Mouse (Mus musculus) embryonic facial prominence, embryonic 14.5 days (tissue): ENCODE measurements around the gene Comp. TPM values are rescaled to one million over a fixed set of nuclear protein-coding genes. Genes with fewer than 3 reads are reported as not detected.
A peak's percentile ranks its signal among the peaks of the same experiment; 100 is the strongest.

Source experiments
- ATAC-seq: fragments of 200-750 bp; cut with Nextera tagmentation; 2 replicates; pipeline ENCODE4 v1.8.0; 2017; ENCODE audit warnings: low read depth, moderate number of reproducible peaks, moderate TSS enrichment
- DNase-seq: peaks from one replicate; pipeline ENCODE4 v3.0.0-alpha.2; 2015; ENCODE audit warnings: low spot score
- H3K27ac ChIP-seq: fragments of 300-500 bp; sonication (generic); replicated peaks from 2 replicates; pipeline ENCODE4 v1.5.1; 2014; ENCODE audit warnings: low read depth, mild to moderate bottlenecking, low read length, moderate library complexity
- H3K27me3 ChIP-seq: fragments of 300-500 bp; sonication (generic); replicated peaks from 2 replicates; pipeline ENCODE4 v1.6.1; 2014; ENCODE audit warnings: low read length; ENCODE audit not compliant: control insufficient read depth, insufficient read depth
- H3K36me3 ChIP-seq: fragments of 300-500 bp; sonication (generic); 2 replicates; pipeline ENCODE4 v1.6.1; 2014; ENCODE audit warnings: low read length, mixed read lengths; ENCODE audit not compliant: control insufficient read depth, insufficient read depth
- H3K4me1 ChIP-seq: fragments of 300-500 bp; sonication (generic); 2 replicates; pipeline ENCODE4 v1.6.1; 2014; ENCODE audit warnings: antibody characterized with exemption, low read length; ENCODE audit not compliant: control insufficient read depth, insufficient read depth
- H3K4me2 ChIP-seq: fragments of 300-500 bp; sonication (generic); 2 replicates; pipeline ENCODE4 v1.6.1; 2014; ENCODE audit warnings: low read depth, mild to moderate bottlenecking, low read length, moderate library complexity, mixed read lengths
- H3K4me3 ChIP-seq: fragments of 300-500 bp; sonication (generic); 2 replicates; pipeline ENCODE4 v1.5.1; 2014; ENCODE audit warnings: low read depth, mild to moderate bottlenecking, low read length
- H3K9ac ChIP-seq: fragments of 300-500 bp; sonication (generic); 2 replicates; pipeline ENCODE4 v1.6.1; 2014; ENCODE audit warnings: low read depth, mild to moderate bottlenecking, low read length, moderate library complexity, mixed read lengths
- H3K9me3 ChIP-seq: fragments of 300-500 bp; sonication (generic); 2 replicates; pipeline ENCODE4 v1.6.1; 2016; ENCODE audit warnings: low read length; ENCODE audit not compliant: control insufficient read depth
- WGBS: fragments of 180-500 bp; shearing (Covaris S2); extraction: QIAGEN DNeasy Blood & Tissue Kit; methylation state at CpG from one replicate; pipeline ENCODE4 v1.1.7; 2014; 5-methylcytosine and 5-hydroxymethylcytosine counted together
- polyA plus RNA-seq: library from polyadenylated mRNA; unstranded; fragments of >200 nt; fragmentation: Nextera tagmentation; extraction: Ambion mirVana; gene quantifications from 2 replicates; pipeline ENCODE4 v1.2.1, GENCODE M21; 2014

Gene Comp
- polyA plus RNA-seq, 1 experiment from 2014 or later = 9.9 TPM

DNA sequence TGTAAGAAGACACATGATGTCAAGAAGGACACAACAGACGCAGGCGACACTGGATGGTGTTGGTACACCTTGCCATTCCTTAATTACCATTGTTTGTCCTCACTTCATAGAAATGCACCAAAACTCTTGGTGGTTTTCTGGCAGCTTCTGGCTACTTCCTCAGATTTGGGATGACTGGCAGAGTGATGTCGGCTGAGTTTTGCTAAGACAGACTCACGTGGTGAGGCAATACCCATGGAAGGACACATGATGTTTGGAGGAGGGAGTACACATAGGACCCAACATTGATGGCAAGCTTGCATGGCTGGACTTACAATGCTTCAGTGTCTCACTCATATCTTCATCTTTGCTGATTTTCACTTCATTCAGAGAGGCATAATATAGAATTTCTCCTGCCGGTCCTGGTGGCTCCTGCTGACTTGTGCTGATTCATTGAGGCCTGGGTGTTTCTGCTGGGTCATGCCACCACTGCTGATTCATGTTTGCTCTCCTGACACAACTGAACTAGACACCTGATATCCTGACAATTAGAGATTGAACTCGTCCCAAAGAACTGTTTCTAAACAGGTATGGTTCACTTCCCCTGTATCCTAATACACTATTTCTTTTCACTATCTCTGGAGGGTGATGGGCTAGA, 41.1 kb downstream of the Comp start:
- ATAC-seq (no peak), DNase-seq (no peak)
- H3K4me2 ChIP-seq = no peak overlapping the region
- no peaks in the 10 kb centered on the region for H3K27me3 ChIP-seq
- H3K4me3 ChIP-seq = no peak overlapping the region
- no peaks in the 10 kb centered on the region for H3K9me3 ChIP-seq
- H3K9ac ChIP-seq = no peak overlapping the region
- WGBS = 85% methylated on average over 6 of the region's 6 CpGs
- no peaks in the 10 kb centered on the region for H3K36me3 ChIP-seq
- H3K4me1 ChIP-seq = peaks cover 19% of the 10 kb centered on the region
- no peak overlapping the region for H3K27ac ChIP-seq

GRCm38 (mm10) chr8:70415540-70416451, 42.4 kb downstream of the Comp start:
- WGBS = 78% methylated on average over 8 of the region's 8 CpGs
- Histone ChIP-seq H3K27me3 (no peaks in the 10 kb centered on the region), H3K4me1 (peaks cover 23% of the 10 kb centered on the region), H3K9ac (no peak overlapping the region), H3K36me3 (no peaks in the 10 kb centered on the region), H3K4me3 (no peak overlapping the region), H3K9me3 (no peaks in the 10 kb centered on the region), H3K4me2 (no peak overlapping the region), H3K27ac (no peak overlapping the region)
- DNase-seq (peak; percentile 57), ATAC-seq (0 out of 2 replicates have a peak, but pooled peaks have one; percentile 2)

- Histone ChIP-seq H3K36me3 (no peaks in the 10 kb centered on the region), H3K27me3 (no peaks in the 10 kb centered on the region), H3K27ac (no peak overlapping the region), H3K4me2 (no peak overlapping the region), H3K9ac (no peak overlapping the region), H3K4me1 (peaks cover 23% of the 10 kb centered on the region), H3K4me3 (no peak overlapping the region), H3K9me3 (no peaks in the 10 kb centered on the region)
- DNase-seq = no peak
- ATAC-seq = no peak
- 53% methylated on average over 6 of the region's 6 CpGs for WGBS
Measured at GRCm38 (mm10) chr8:70416941-70417340, 43.6 kb downstream of the Comp start.

- DNase-seq = peak; percentile 38
- no peak overlapping the region for H3K9ac ChIP-seq
- no peaks in the 10 kb centered on the region for H3K9me3 ChIP-seq
- H3K4me3 ChIP-seq = no peak overlapping the region
- 28% methylated on average over 10 of the region's 10 CpGs for WGBS
- no peaks in the 10 kb centered on the region for H3K27me3 ChIP-seq
- H3K4me1 ChIP-seq = peaks cover 23% of the 10 kb centered on the region
- H3K4me2 ChIP-seq = no peak overlapping the region
- ATAC-seq = no peak
- H3K27ac ChIP-seq = peak overlapping the region; percentile 59
- H3K36me3 ChIP-seq = no peaks in the 10 kb centered on the region
Measured at GRCm38 (mm10) chr8:70417914-70418313, 44.6 kb downstream of the Comp start.

- Histone ChIP-seq H3K4me3 (no peak overlapping the region), H3K27ac (peak overlapping the region; percentile 65), H3K4me2 (0 out of 2 replicates have a peak overlapping the region, but pooled peaks have one; percentile 8), H3K27me3 (no peaks in the 10 kb centered on the region), H3K4me1 (peaks cover 23% of the 10 kb centered on the region), H3K9ac (no peak overlapping the region), H3K36me3 (no peaks in the 10 kb centered on the region), H3K9me3 (no peaks in the 10 kb centered on the region)
- WGBS = 25% methylated on average over 14 of the region's 14 CpGs
- DNase-seq (peak; percentile 92), ATAC-seq (peak; percentile 79)
Measured at GRCm38 (mm10) chr8:70418954-70419353, 45.6 kb downstream of the Comp start.

DNA sequence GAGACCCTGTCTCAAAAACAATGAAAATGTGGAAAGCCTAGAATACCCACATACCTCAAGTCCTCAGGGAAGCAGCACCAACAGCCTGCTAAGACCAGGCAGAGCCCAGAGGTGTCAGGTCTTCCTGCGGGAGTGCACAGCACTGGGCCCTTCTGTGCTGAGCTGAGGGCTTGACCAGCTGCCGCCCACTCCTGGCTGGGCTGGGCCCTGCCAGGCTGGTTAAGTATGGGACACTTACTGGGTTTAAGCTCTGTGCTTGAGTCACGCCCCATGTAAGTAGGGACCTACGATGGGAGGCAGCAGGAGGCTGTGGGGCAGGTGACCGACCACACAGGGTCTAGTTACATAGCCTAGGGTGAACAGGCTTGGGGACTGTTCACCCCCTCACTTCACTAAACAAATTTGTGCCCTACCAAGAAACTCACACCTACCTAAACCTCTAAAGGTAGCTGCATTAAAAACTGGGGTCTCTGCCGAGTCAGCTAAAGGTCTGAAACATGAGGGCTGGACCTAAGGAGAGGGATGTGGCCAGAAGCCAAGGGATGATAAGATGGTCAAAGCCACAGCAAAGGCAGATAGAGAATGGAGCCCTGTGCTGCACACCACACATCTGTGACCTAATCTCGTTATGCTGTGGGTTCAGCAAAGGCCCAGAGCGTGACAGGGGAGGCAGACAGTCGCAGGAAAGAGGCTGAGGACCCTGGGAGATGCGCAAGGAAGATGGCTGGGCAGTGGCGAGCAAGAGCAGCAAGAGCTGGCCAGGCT, 46.7 kb downstream of the Comp start:
- DNase-seq = peak; percentile 21
- WGBS = 82% methylated on average over 11 of the region's 11 CpGs
- Histone ChIP-seq H3K27ac (peak overlapping the region; percentile 65; the same call in 1 of the 2 replicates), H3K4me3 (no peak overlapping the region), H3K4me1 (peaks cover 23% of the 10 kb centered on the region), H3K36me3 (no peaks in the 10 kb centered on the region), H3K9me3 (no peaks in the 10 kb centered on the region), H3K4me2 (no peak overlapping the region), H3K9ac (no peak overlapping the region), H3K27me3 (no peaks in the 10 kb centered on the region)
- no peak for ATAC-seq

GRCm38 (mm10) chr8:70421349-70422104, 48.2 kb downstream of the Comp start:
- Histone ChIP-seq H3K9me3 (no peaks in the 10 kb centered on the region), H3K36me3 (no peaks in the 10 kb centered on the region), H3K9ac (0 out of 2 replicates have a peak overlapping the region, but pooled peaks have one; percentile 25), H3K4me2 (no peak overlapping the region), H3K4me3 (no peak overlapping the region), H3K27ac (no peak overlapping the region), H3K4me1 (peaks cover 23% of the 10 kb centered on the region), H3K27me3 (no peaks in the 10 kb centered on the region)
- WGBS = 79% methylated on average over 17 of the region's 18 CpGs
- no peak for ATAC-seq
- no peak for DNase-seq

GRCm38 (mm10) chr8:70422722-70423121, 49.4 kb downstream of the Comp start:
- ATAC-seq = no peak

More at GRCm38 (mm10) chr8:70422722-70423121, 49.4 kb downstream of the Comp start:
- H3K9me3 ChIP-seq = no peaks in the 10 kb centered on the region
- H3K4me1 ChIP-seq = peaks cover 23% of the 10 kb centered on the region
- H3K9ac ChIP-seq = no peak overlapping the region
- no peaks in the 10 kb centered on the region for H3K27me3 ChIP-seq
- no peak overlapping the region for H3K27ac ChIP-seq
- no peaks in the 10 kb centered on the region for H3K36me3 ChIP-seq
- no peak overlapping the region for H3K4me2 ChIP-seq
- H3K4me3 ChIP-seq = no peak overlapping the region
- 80% methylated on average over 1 of the region's 2 CpGs for WGBS
- no peak for DNase-seq
